Mouse (Mus musculus) megakaryocyte, embryonic 14.5 days (primary cell): ENCODE results near the gene Pdcd4. TPM values are rescaled to one million over a fixed set of nuclear protein-coding genes. Genes with fewer than 3 reads are reported as not detected.

Experiments
- H3K27me3 ChIP-seq: replicated peaks from 2 replicates; pipeline ENCODE3; 2012; ENCODE audit warnings: inconsistent platforms
- H3K36me3 ChIP-seq: replicated peaks from 2 replicates; pipeline ENCODE3; 2012; ENCODE audit warnings: low read length, inconsistent platforms, mixed read lengths
- H3K4me1 ChIP-seq: 2 replicates; pipeline ENCODE4 v1.6.1; 2012; ENCODE audit warnings: inconsistent platforms
- H3K4me3 ChIP-seq: replicated peaks from 2 replicates; pipeline ENCODE3; 2012; ENCODE audit warnings: moderate library complexity, mild to moderate bottlenecking, inconsistent platforms
- H3K9me3 ChIP-seq: 2 replicates; pipeline ENCODE4 v1.6.1; 2012; ENCODE audit warnings: inconsistent platforms
- FLI1 ChIP-seq: IDR thresholded peaks from 2 replicates; pipeline ENCODE4 v1.6.1; 2012; ENCODE audit warnings: low read length, inconsistent platforms, mixed read lengths
- GATA1 ChIP-seq: IDR thresholded peaks from 3 replicates; pipeline ENCODE4 v1.6.1; 2012; ENCODE audit warnings: mixed read lengths, low read length, inconsistent platforms, borderline replicate concordance
- polyA plus RNA-seq: library from polyadenylated mRNA; stranded (reverse); fragments of >175 nt; gene quantifications from 2 replicates; pipeline ENCODE4 v1.2.3, GENCODE M21; 2012; ENCODE audit warnings: low replicate concordance; ENCODE audit not compliant: insufficient read depth

The Pdcd4 gene
- polyA plus RNA-seq, 1 experiment: 25.4 TPM

DNA sequence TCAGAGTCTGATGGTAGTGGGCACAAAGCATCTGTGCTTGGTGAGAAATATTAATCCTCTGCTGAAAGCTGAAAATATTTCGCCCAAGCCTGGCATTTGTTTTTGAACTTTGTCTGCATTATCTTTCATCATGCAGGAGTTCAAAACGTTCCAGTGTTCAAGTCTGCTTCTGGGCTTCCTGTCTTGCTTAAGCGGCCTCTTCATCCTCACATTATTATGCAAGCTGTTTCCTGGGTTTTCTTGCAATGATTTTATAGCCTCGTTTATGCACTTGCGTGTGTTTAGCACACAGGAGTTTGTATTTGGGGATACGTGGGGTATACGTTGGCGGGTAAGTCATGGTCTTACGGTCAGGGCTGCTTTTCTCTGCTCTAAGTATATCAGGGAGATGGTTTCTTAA, 3.7 kb upstream of the Pdcd4 start:
- H3K9me3 ChIP-seq: no peaks in the 10 kb centered on the region
- no peaks in the 10 kb centered on the region for H3K27me3 ChIP-seq
- TF ChIP-seq GATA1 (no peak), FLI1 (no peak)
- H3K4me1 ChIP-seq: peaks cover 68% of the 10 kb centered on the region
- H3K36me3 ChIP-seq: no peaks in the 10 kb centered on the region
- H3K4me3 ChIP-seq: no peak overlapping the region

DNA sequence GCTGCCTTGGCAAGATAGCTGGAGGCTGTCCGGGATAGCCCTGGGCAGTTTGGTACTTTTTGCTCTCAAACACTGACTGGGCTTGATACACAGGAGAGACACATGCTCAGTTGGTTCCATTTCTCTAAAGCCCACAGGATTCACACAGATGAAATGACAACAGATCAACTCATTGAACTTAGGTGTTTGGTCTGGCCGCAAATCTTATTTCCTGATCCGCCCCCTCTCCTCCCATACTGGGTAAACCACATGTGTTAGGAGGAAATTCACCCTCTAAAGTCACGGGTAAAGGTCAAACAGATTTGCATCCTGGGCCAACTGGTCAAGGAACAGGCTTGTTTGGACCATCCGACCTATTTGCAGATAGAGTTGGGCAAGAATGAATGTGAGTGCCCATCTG, 2.5 kb upstream of the Pdcd4 start:
- Histone ChIP-seq H3K36me3 (no peaks in the 10 kb centered on the region), H3K4me3 (no peak overlapping the region)

DNA sequence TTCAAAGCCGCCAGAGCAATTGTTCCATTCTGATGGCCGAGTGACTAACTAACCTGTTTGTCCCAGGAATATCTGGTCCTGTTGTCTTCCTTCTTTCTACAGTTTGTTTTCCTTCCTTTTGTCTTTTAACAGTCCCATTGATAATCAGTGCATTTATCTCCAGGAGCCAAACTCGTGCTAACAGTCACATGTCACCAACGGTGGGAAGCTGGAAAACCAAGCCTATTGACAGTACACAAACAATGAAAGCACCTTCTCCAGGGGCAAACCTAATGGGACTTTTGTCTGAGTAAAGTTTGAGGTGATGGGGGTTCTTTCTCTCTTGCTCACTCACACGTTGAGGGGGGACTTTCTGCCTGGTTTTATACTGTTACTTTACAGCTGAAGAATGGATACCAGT, 1.8 kb upstream of the Pdcd4 start:
- Histone ChIP-seq H3K9me3 (no peaks in the 10 kb centered on the region), H3K27me3 (no peaks in the 10 kb centered on the region), H3K36me3 (no peaks in the 10 kb centered on the region), H3K4me1 (peaks cover 88% of the 10 kb centered on the region), H3K4me3 (no peak overlapping the region)
- no peak for TF ChIP-seq GATA1
- no peak for TF ChIP-seq FLI1

More for the DNA sequence above, 2.5 kb upstream of the Pdcd4 start:
- TF ChIP-seq GATA1 (no peak), FLI1 (no peak)
- H3K9me3 ChIP-seq: no peaks in the 10 kb centered on the region
- no peaks in the 10 kb centered on the region for H3K27me3 ChIP-seq
- H3K4me1 ChIP-seq: peaks cover 80% of the 10 kb centered on the region

DNA sequence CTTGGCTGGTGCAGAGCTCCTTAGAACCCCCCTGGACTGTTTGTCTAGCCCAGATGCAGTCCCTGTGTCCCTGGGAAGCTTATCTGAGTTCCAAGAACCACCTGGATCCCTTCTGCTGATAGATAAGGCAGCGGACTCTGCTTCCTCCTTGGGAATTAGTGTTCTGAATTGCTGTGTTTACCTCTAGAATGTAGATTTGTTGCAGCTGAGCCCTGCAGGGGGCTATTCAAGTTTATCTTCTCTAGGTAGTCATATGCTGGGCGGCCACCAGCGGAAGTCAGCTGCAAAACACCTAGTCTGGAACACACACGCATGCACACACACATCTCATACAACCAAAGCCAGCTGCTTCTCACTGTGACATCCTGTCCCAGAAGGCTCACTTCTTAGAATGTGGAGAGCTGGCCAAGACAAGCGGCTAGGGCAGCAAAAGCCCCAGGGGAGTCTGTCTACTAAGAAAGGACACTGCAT, 1.2 kb upstream of the Pdcd4 start:
- H3K9me3 ChIP-seq: no peaks in the 10 kb centered on the region
- no peaks in the 10 kb centered on the region for H3K27me3 ChIP-seq
- TF ChIP-seq FLI1: no peak
- TF ChIP-seq GATA1: no peak
- peaks cover 88% of the 10 kb centered on the region for H3K4me1 ChIP-seq
- H3K36me3 ChIP-seq: no peaks in the 10 kb centered on the region
- H3K4me3 ChIP-seq: no peak overlapping the region

DNA sequence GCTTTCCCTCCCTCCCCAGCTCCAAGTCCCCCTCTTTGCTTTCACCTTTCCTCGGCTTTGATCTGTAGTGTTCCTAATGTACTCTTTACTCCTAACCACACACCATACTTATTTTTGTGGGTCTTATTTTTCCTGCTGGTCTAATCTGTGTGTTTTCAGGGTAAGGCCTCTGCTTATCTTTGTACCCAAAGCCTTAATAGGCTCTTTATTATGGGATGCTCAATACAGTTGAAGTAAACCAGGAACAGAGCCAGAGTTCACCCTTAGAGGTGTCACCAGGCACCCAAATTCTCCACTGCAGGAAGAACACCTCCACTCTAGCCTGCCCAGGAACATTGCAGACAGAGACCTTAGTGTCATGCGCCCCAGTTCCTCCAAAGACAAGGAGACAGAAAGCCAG, 462 bp upstream of the Pdcd4 start:
- TF ChIP-seq GATA1: no peak
- TF ChIP-seq FLI1: no peak
- Histone ChIP-seq H3K4me3 (no peak overlapping the region), H3K27me3 (no peaks in the 10 kb centered on the region), H3K9me3 (no peaks in the 10 kb centered on the region), H3K36me3 (no peaks in the 10 kb centered on the region), H3K4me1 (peaks cover 87% of the 10 kb centered on the region)

DNA sequence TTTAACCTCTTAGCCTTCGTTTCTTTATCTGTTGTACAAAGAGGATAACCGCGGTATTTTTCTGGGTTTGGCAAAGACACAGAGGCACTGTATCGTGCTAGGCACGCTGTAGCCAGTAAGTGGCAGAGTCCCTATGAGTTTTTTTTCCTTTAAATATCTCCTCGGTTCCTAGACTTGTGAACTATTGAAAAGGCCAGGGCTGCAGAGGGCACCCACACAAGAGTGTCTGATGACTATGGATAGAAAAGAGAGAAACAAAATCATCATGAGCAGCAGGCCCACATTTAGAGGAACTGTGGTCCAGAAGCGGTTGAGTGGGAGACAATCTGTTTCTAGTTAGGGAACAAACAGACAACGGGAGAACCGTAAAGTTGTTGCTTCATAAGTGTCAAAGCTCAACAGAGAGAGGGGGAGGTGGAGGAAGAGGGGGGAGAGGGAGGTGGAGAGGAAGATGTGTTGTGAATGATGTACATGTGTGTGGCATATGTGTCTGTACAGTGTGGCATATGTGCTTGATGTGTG, 868 bp downstream of the Pdcd4 start:
- H3K36me3 ChIP-seq: no peaks in the 10 kb centered on the region
- no peaks in the 10 kb centered on the region for H3K9me3 ChIP-seq
- peak overlapping the region; percentile 62 for H3K4me3 ChIP-seq
- H3K4me1 ChIP-seq: peaks cover 73% of the 10 kb centered on the region
- H3K27me3 ChIP-seq: no peaks in the 10 kb centered on the region
- no peak for TF ChIP-seq GATA1
- TF ChIP-seq FLI1: no peak

DNA sequence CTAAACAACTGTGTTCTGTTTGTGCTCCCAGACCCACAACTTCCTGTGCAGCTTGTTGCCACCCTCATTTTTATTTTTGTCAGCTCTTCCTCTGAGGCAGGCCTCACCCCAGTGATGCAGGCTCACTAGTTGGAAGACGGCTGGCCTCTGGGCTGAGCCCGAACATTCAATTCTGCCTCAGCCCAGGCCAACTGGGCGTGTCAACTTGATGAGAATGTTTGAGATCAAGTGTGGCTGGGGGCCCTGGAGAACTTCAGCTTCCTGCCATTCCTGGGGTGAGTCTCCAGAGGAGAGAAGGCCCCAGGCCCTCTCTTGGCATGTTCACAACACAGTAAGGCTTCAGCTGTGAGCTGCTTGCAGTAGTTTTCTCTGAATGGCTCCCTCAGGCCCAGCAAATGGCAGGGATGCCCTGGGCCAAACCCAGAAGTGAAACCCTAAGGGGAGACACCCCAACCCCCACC, 1.7 kb downstream of the Pdcd4 start:
- H3K9me3 ChIP-seq: no peaks in the 10 kb centered on the region
- H3K36me3 ChIP-seq: no peaks in the 10 kb centered on the region
- H3K4me1 ChIP-seq: peaks cover 70% of the 10 kb centered on the region
- no peak for TF ChIP-seq GATA1
- no peak for TF ChIP-seq FLI1
- H3K27me3 ChIP-seq: no peaks in the 10 kb centered on the region
- peak overlapping the region; percentile 35 for H3K4me3 ChIP-seq

DNA sequence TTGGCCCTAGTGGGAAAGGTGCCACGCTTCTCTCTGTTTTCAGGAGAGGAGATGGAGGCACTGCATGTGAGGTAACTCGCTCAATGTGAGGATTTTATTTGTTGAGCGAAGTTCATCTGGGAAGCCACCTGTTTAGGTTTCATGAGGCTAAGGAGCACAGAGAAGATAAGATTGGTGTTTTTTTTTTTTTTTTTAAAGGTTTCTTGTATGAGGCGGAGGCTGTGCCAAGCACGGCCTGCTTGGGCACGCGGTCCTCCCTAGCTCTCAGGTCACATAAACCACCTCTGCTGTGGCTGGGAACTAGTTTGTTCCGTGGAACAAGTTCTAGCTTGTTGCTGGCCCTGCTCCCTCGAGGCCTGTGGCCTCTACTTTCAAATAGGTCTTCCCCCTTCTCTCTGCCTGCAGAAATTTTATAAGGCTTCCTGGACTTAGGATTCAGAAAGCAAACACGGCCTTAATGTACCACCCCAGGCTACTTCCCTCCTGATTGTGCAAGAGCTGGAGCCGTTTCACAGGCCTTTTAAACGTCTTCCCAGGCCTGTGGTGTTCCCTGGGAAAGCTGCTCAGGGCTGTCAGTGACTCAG, 2.6 kb downstream of the Pdcd4 start:
- peaks cover 70% of the 10 kb centered on the region for H3K4me1 ChIP-seq
- no peaks in the 10 kb centered on the region for H3K9me3 ChIP-seq
- no peak overlapping the region for H3K4me3 ChIP-seq
- TF ChIP-seq GATA1 (no peak), FLI1 (no peak)
- no peaks in the 10 kb centered on the region for H3K27me3 ChIP-seq
- no peaks in the 10 kb centered on the region for H3K36me3 ChIP-seq

DNA sequence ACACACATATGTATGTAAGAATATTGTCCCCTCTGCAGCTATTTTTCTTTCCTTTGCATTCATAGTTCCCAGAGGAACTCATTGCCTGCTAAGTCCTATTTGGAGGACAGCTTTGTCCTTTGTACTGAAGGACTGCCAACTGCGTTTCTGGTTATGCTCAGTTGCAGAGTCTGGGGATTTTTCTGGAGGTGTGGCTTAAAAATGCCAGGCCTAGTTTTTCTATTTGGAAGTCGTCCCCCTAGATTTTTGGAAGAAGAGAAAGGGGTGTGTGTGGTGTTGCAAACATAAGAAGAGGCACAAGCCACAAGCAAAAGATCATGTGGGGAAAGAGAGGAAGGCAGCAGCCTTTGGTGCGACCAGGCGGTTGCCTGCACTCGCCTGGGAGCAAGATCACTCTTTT, 6.0 kb downstream of the Pdcd4 start:
- Histone ChIP-seq H3K36me3 (no peaks in the 10 kb centered on the region), H3K27me3 (no peaks in the 10 kb centered on the region), H3K4me1 (peaks cover 50% of the 10 kb centered on the region), H3K4me3 (no peak overlapping the region), H3K9me3 (no peaks in the 10 kb centered on the region)
- no peak for TF ChIP-seq FLI1
- TF ChIP-seq GATA1: no peak

DNA sequence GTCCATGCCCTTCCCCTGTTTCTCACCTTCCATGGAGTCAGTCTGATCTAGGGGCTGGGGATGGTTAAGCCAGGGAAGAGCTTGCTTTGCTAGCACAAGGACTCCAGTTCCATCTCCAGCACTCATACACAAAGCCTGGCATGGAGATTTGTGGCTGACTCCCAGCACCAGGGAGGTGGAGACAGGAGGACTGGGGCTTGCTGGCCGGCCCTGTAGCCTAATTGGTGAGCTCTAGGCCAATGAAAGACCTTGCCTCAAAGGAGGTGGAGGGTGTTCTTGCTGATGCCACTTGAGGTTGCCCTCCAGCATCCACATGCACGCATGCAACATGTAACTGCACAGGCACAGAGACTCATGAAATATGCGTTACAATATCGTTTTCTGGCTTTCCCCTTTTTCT, 6.5 kb downstream of the Pdcd4 start:
- TF ChIP-seq FLI1 (no peak), GATA1 (no peak)
- no peak overlapping the region for H3K4me3 ChIP-seq
- H3K4me1 ChIP-seq: peaks cover 46% of the 10 kb centered on the region
- no peaks in the 10 kb centered on the region for H3K9me3 ChIP-seq
- H3K36me3 ChIP-seq: no peaks in the 10 kb centered on the region
- H3K27me3 ChIP-seq: no peaks in the 10 kb centered on the region
